Mouse (Mus musculus): ENCODE measurements around the gene Gjc3.

The Gjc3 gene

GRCm38 (mm10) chr5:137909564-137910262 is 53.2 kb downstream of the Gjc3 start:
- DNase-seq (ENCODE audit: low spot score): no peak

Measured in urinary bladder, postnatal 25 days (tissue).